Mouse (Mus musculus) cerebellum, adult 11-12 months (tissue): ENCODE results near the gene Sugt1.
A peak's percentile ranks its signal among the peaks of the same experiment; 100 is the strongest.

Experiments
- DNase-seq: peaks from one replicate; pipeline ENCODE4 v3.0.0; 2022

The Sugt1 gene

DNA sequence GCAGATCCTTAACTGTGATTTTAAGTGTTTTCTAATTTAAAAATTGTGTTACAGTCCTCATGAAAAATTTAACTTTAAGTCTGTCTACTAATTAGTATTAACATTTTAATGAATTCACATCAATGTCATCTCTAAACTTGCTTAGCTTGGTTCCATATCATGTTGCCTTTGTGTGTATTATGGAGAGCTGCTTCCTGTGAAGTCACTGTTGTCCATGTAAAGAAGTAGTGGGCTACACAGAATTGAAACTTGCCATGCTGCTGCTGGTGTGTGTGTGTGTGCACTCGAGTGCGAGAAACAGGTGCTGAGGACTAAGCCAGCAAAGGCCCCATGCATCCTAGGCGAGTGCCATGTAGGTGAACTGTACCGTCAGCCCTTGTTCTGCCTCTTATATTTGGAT, 19.9 kb downstream of the Sugt1 start:
- no peak for DNase-seq

DNA sequence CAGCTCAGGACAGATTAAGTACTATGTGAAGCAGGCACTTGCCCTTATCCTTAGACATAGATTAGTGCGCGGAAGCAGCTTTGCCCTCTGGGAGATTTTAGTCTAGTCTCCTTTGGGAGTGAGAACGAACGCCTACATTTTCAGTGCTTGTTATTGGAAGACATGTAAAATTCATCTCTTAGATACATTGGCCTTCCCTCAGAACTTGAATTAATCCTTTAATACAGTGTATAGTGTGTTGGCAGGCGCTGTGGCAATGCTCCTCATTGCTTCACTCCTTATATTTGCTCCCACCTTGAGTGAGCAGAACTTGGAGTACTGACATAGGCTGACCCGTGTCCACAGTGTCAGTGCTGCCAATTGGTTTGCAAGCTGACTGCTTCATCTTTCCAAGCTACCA, 20.8 kb downstream of the Sugt1 start:
- no peak for DNase-seq

DNA sequence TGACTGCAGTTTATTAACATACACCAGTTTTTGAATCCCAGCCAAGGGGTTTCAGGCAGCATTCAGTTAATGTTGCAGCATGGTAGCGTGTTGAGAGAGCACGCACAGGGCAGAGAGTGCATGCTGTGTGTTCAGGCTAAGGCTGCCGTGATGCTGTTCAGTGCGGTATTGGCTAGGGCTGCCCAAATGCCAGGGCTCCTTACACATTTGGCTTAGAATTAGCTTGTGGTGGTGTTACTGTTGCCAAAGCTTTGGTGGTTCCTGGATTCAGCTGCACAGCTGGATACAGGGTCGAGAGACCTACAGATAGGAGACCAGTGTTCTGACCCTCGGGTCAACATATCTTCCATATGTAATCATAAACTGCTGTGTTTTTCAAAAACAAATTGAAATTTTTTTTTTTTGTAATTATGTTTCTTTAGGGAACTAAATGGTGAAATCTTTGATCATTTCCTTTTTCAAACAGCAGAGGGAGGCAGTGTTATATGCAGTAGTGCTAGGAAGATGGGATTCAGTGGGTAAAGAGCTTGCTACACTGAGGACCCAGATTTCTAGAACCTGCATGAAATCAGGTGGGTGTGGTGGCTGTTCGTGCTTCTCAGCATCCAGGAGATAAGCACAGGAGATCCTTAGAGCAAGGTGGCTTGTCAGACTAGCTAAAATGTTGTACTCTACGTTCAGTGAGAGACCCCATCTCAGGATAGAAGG, 29.8 kb downstream of the Sugt1 start:
- DNase-seq = no peak

DNA sequence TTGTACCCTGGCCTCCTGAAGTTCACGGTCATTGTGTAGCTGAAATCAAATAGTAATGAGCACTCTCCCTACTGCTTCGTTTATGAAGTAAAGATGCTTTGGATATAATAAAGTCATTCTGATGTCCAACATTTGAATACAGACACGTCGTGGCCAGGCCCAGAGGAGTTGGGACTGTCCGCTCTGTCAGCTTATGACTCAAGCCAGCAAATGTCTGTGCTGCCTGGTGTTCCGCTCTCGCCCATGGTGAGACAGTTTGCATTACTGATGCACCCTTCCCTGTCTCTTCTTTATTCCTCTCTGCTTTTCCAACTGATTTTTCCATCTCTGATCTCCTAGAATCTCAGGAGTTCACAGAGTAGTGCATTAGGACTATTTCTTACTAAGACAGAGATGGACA, 32.3 kb downstream of the Sugt1 start:
- DNase-seq = no peak

DNA sequence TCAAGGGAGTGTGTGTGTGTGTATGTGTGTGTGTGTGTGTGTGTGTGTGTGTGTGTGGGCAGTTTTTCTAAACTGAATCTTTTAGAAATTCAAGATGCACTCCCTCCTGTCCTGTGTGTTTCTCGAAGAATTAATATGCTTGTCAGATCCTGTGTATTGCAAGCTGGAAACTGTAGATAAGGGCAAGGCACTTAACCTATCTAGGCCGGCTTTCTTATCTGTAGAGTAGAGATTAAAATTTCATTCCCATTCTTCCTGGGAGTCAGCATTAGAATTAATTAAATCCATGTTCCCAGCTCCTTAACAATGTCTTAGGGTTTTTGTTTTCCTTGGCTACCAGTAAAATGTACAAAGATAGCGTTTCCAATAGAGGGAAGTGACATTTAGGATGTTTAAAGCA, 33.7 kb downstream of the Sugt1 start:
- no peak for DNase-seq

DNA sequence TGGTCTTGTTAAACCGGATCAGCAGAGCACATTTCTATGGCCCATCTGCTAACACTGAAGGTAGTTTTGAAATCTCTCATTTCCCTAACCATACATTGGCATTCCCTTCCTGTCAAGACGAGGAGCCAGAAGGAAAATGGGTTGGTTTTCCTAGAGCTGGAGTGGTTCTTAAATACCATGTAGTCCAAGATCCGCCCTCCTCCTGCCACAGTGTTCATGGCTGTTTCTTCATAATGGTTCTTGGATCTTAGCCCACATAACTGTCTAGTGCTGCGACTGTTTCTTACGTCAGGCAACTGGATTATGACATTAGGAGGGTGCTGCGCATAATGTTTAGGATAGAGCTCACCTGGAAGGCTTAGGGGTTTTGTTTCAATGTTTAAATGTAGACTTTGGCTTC, 44.8 kb downstream of the Sugt1 start:
- no peak for DNase-seq

DNA sequence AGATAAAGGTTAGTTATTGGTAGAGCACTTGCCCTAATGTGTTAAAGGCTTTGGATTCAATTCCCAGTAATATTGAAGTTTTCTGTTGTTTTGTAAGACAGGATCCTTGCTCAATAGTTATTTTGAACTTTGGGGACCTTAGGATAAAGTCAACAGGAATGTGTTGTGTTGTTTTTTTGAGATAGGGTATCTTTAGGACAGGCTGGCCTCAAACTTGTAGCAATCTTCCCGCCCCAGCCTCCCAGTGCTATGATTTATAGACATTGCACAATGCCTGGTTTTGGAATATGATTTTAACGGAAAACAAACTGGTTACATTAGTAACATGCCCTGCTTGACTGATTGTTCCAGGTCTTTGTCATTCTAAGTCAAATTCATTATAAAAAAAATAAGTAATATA, 45.7 kb downstream of the Sugt1 start:
- no peak for DNase-seq

DNA sequence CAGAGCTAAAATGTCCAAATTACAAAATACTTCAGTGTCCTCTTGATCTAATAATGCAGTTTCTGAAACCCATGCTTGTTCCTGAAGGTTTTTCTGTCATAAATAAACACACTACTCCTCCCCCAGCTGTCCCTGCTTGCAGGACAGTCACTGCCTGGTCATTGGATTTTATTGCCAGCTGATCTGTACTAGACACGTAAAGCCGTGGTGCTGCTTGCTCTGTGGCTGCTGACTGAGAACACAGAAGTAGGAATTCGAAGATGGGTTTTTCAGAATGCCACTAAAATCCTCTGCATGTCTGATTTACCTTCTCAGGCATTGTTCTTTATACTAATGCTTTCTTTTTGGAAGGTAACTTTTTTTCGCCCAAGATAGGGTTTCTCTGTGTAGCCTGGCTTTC, 49.3 kb downstream of the Sugt1 start:
- DNase-seq = no peak

DNA sequence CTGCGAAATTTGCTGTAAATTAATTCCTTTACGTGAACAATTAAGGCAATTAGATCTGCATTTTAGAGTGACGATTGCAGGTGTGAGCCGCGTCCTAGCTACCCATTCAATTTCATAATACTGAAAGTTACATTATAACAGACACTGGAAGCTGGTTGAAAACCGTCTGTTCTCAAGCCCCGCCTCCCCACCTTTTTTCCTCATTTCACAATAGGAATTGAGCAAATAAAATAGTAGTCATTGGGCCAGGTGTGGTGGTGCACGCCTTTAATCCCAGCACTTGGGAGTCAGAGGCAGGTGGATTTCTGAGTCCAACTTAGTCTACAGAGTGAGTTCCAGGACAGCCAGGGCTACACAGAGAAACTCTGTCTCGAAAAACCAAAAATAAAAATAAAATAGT, 54.6 kb downstream of the Sugt1 start:
- no peak for DNase-seq

DNA sequence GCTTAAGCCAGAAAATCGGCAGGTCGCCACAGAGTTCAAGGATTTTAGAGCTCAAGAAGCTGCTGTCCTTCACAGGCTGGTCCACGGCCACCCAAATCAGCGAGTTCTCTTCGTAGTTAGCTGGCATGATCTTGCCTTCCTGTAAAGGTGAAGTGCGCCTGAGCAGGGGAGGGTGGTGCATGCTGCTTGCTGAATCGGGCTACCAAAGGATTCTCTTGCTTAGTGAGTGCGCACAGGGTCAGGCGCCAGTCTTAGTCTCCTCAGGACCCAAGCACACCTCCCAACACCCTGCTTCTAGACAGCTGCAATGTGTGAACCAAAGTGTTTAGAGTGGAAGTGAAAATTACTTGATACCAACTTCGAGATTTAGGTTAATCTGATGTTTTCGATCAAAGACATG, 57.9 kb downstream of the Sugt1 start:
- no peak for DNase-seq

DNA sequence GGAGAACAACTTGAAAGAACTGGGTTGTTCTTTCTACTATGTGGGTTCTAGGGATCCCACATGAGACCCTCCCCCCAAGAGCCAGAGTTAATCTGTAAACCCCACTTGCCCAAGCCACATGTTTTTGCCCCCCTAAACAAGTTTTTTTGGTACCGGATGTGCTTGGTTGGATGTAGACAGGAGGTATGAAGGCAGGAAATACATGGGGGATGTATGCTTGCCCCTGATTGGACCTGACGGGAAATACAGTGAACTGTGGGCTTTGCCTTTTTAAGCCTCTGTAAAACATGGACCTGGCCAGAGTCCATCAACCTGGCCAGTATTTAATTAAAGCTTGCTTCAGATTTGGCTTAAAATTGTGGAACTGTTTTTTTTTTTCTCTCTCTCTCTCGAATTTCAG, 62.2 kb downstream of the Sugt1 start:
- no peak for DNase-seq

DNA sequence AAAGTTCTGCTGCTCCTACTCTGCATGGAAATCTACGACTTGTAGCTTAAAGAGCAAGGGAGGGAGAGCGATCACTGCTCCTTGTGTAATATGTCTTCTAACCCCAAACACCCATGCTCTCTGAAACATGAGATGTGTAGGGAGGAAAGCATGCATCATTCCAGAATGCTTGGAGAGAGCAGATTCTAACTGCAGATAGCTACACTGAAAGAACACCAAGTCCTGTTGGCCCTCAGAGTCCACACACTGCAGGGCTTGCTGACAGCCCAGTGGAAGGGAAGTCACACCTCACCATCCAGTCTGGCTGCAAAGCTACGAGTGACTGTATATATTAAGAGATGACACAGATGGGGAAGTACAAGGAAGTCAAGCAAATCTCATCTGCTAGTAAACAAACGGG, 65.2 kb downstream of the Sugt1 start:
- DNase-seq = no peak

DNA sequence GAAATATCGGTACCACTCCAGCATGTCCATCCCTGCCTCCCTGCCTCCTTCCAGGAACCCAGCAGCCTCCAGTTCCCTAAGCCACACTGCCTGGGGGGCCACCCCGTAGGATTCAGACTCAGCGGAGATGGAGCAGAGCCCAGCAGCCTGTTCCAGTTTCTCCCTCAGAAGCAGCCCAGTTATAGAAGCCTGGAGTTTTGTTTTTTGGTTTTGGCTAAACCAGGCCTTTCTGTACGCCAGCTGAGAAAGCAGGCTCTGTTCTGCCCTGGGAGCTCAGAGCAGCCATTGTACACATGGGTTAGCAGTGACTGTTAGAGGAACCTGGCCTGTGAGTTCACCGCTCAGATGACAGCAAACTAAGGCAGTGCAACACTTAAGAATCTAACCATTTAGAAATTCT, 70.8 kb downstream of the Sugt1 start:
- DNase-seq = peak; percentile 21

DNA sequence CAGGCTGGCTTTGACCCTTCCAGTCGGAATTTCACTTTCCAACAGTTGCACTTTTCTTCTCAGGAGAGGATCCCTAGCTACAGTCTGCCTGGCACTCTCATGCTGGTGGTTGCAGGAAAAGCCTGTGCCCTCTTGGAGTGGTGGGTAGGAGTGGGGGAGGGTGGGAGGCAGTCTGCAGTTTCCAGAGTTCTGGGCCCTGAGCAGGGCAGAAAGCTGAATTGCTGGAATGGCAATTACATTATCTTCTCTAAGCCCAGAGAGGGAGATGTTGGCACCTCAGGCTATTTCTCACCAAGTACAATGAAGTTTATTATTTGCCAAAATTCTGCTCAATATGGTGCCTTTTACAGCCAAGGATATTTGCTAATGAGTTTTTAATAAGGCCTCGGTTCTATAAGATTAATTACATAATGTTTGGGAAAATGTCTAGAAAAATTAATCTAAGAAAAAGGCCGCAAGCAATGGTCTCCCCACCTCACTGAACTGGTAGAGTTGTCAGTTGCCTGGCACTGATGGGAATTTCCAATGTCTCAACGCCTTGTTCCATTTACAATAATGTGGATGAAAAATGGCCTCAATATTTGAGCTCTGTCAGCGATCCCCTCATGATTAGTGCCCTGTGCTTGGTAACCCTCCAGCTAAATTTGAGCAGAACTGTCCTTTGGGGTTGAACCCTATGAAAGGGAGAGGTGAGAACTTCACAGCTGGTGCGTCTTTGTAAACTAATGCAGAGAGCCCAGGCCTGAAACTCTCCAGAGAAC, 71.4 kb downstream of the Sugt1 start:
- DNase-seq = no peak

DNA sequence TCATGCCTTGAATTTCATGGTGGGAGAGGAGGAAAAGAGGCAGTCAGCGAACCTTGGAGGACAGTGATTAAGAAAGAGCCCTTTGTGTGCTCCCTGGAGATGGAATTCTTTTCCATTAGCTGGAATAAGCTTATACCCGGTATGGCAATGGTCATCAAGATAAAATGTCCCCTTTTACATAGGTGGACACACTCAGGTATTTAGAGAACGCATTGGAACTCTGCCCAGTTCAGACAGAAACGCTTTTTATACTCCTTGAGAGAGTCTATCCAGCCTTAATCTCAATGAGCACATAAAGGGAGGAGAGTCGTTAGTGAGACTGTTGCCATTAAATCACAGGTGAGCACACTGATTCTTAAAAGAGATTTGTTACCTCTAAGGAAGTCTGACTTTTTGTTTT, 73.0 kb downstream of the Sugt1 start:
- DNase-seq = no peak

DNA sequence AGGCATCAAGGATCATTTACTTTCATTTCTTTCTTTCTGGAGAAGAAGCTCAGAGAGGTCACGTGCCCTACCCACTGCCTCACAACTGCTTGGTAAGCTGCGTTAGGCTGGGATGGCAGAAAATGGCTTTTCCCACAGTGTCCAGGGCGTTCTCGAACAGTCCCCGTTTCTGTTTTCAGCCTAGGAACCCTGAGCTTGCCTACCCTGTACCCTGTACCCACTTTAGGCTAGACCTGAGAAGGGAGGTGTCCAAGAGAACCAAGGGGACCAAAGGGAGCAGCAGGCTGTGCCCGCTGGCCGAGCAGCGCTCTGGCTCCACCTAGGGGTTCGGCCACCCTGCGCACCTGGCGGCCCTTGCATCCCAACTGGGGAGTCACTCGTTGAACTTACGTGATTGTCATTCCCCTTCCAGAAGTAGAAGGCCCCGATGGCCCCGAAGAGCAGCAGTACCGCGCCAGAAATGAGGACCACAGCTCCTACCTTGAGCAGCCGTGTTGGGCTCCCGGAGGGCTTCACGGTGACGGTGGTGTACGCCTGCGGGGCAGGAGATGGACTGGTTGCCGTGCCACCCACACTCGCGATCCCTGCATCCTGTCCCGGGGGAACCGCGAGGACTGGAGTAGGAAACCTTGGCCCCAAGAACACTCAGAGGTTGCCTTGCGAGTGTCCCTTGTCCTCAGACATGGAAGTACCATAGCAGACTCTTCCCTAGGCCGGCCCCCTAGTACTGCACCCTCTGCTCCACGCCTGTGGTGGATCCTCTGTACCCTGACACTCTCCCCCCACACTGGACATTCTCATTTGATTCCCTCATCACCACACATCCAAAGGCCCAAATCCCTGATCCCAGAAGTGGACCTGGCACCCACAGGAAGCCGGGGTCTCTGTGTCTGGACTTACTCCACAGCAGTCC, 73.8 kb downstream of the Sugt1 start:
- peak; percentile 17 for DNase-seq

DNA sequence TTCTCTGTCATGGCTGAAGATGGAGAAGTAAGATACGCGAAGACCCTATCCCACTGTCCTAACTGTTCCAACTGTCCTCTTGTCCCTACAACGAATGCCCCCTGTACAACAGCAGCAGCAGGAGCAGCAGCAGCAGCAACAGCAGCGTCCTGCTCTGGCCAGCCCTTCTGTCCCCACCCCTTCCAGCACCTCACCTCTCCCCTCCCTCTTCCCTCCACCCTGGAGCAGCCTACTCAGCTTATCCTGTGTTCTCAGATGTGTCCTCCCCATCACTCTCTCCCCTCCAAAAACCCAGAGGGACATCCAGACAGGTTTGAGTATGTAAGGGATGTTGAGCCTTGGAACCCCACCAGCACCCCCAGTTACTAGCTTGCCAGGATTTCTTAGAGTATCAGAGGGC, 74.5 kb downstream of the Sugt1 start, which contains the start of gene Cnmd:
Gene Cnmd, minus strand, starts transcription at position 170 of the 400 bp plus-strand sequence.
- no peak for DNase-seq

DNA sequence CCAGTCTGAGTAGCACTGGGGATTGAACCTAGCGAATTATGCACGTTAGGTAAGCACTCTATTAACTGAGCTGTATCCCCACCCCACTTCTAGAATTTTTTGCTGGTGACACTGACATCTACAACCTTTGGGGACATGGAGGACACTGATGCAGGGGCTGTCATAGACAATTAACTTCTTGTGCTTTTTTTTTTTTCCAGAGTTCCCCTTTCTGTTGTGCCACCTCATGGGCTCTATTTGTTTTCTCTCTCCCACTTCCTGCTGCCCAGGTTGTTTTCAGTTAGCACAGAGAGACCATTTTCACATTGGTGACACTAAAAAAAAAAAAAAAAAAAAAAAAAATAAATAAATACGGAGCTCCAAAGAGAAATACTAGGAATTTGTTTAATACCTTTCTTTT, 83.5 kb downstream of the Sugt1 start:
- no peak for DNase-seq

DNA sequence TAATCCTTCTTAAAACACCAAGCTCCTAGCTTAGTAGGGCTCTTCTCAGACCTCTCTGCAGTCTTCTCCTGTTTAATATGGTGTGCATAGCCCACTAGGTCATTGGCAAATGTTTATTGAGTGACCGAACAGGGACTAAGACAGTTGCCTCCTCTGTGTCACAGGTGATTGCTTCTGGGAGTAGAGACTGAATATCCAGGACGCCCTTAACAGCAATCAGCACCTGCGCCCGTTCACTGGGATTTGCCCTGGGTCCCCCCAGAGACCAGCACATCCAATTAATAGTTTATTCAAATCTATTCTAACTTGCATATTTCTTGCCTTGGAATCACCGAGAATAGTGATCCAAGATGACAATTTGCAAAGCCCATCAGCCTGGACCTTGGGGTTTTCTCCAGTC, 85.1 kb downstream of the Sugt1 start:
- no peak for DNase-seq

DNA sequence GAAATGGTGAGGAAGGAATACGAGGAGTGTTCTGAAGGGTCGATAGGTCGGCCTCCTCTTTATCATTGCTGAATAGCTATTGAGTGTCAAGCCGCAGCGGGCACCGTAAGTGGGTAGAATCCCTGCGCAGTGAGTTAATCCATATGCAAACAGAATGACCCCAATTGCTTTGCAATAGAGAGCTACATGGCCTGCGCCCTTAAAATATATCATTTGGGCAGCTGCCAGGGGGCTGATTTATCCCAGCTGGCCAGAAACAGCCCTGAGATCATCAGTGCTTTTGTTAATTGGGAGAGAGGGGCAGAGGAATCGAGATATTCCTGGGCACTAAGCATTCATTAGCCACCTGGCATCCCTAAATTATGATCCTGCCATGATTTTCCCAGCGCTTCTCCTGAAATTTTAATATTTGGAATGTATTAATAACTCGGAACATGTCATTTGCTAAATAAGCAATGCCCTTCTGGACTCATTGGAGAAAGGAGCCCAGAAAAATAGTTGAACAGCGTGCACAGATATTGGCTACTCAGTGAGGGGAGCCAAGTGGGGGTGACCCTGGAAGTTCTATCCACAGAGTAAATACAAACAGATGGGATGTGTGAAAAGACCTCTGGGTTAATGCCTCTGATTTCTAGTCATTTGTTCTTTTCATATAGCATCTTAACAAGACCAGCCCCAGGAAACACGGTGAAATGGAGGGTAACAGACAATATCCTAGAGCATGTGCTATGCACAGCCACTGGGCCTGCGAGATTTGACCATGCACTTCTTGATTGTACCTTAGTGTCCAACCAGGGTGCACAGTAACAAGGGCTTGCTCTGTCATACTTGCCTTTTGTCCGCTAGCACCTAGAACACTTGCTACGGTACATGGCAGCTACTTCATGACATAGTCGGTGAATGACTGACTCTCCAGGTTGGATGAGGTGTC, 85.9 kb downstream of the Sugt1 start:
- DNase-seq = no peak

DNA sequence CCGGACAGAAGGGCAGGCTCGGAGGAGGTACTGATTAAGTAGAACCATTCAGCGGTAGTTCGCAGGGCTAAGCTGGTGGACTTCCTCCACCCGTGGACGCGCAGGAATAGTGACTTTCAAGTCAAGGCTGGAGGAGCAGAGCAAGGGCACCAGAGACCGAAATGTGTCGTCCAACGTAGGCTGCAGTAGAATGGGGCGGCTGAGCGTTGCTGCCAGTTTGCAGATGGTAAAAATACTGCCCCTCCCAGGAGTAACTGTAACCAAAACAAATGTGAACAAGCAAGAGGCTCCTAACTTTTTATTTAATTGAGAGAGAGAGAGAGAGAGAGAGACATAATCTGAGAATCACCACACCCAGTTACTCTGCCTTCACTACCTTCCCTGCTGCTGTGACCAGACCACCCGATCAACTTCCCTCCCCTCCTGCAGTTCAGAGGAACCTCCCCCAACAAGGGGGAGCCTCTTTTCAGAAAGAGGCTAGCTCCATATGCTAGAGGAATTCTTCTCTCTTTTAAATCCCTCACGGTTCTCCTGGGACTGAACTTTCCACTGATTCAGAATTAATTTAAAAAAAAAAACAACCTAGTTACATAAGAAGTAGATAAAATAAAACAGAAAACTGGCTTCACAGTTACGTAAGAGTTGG, 89.7 kb downstream of the Sugt1 start:
- DNase-seq = no peak
